Mouse (Mus musculus) myocyte (in vitro differentiated cells): ENCODE measurements around the gene Saa4.

Experiments
- CEBPB ChIP-seq: IDR thresholded peaks from 2 replicates; pipeline ENCODE4 v1.6.1; 2011; ENCODE audit warnings: mild to moderate bottlenecking, moderate library complexity; ENCODE audit not compliant: poor library complexity, insufficient read depth, severe bottlenecking
- POLR2A ChIP-seq: IDR thresholded peaks from one replicate; pipeline ENCODE4 v1.6.1; 2011; ENCODE audit warnings: low read depth, mild to moderate bottlenecking, control low read depth, moderate library complexity; ENCODE audit not compliant: insufficient read length
- SRF ChIP-seq: IDR thresholded peaks from one replicate; pipeline ENCODE4 v1.6.1; 2011; ENCODE audit warnings: low read depth; ENCODE audit not compliant: control insufficient read depth, insufficient read length
- TCF12 ChIP-seq: IDR thresholded peaks from one replicate; pipeline ENCODE4 v1.6.1; 2011; ENCODE audit warnings: mild to moderate bottlenecking, control low read depth; ENCODE audit not compliant: poor library complexity, insufficient read depth, severe bottlenecking

- TF ChIP-seq CEBPB (no peak), SRF (no peak), POLR2A (no peak), TCF12 (no peak)
Observed at GRCm38 (mm10) chr7:46678417-46678816, 54.0 kb downstream of the Saa4 start.
